Mouse (Mus musculus) B cell, adult 2 months (primary cell): ENCODE results near the gene Chst3.
A peak's percentile ranks its signal among the peaks of the same experiment; 100 is the strongest.
"Not testable (repeated sequence)": the region's sequence is repeated elsewhere in the genome, so short reads cannot be mapped to it uniquely, and the experiment has no call there.

Experiments used
- DNase-seq, 2 experiments: peaks; one replicate each; pipeline ENCODE4 v3.0.0; 2022

Gene Chst3

DNA sequence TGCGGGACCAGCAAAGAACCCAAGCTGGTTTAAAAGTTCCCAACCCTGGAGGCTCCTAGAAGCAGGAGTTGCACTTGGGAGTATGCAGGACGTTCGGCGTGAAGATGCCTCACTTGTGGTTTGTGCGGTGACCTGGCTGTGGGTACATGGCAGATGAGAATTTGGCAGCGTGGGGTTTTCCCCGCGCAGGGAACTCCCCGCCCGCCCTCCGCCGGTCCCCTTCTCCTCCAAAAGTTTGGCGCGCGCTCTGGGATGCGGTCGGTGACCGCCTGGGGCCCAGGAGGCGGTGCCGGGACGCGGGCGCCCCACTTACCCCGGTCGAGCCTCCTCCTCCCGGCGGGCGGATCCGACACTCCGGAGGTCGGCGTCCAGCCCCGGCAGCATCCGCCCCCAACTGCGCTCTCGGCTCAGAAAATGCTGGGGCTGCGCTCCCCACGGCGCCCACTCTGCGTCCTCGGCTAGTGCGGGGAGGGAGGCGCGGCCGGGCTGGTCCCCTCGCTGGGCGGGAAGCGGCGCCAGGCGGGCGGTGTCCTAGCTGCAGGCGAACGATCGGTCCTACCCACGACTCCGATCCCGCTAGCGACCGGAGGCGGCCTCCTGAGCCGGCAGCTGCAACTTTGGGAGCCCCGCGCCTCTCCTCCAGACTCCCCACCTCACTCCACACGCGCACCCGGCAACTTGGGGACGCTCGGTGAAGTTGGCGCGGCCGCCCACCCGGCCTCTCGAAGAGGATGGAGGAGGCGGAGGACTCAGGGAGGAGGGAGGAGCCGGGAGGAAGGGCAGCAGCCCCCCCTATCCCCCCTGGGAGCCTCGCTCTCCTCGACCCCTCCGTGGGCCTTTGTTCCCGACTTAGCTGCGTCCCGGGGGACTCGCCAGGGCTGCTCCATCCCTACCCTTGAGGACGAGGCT lies at the start of gene Chst3:
TSS of gene Chst3 (minus strand) at position 670 of the 909 bp plus-strand sequence.
- DNase-seq: peak; percentile 74 to 77

DNA sequence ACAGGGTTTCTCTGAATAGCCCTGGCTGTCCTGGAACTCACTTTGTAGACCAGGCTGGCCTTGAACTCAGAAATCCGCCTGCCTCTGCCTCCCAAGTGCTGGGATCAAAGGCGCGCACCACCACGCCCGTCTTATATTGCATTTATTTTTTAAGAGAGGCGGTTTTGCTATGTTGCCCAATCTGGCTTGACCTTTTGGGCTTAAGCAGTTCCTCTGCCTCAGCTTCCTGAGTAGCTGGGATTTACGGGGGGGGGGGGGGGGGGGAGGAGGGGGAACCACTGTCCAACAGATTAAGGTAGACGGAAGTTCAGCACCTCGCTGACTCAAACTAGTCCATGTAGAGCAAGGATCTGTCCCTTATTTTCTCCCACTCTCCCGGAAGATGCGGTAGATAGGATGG lies 49.7 kb upstream of the Chst3 start:
- DNase-seq: no peak

DNA sequence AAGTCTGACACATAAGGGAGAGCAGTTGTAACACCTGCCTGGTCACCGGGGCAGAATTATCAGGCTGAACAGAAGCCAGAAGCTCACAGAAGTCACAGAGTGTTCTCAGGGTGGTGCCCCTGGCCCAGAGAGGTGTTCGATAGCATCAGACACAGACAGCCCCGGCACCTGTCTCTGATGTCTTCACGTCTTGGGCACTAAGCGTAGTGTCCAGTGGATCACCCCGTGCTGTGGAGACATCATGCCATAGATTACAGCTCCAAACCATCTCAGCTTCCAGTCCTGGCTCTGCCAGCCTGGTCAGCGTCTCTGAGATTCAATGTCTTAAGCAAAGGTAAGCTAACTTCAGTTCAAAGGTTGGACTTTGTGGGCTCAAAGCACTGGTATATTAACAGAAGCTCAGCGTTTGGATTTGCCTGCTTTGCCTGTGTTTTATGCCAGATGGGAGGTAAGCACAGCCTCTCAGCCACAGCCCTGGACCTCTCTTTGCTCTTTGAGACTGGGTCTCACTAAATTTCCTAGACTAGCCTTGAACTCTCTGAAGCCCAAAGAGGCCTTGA lies 47.9 kb upstream of the Chst3 start:
- no peak for DNase-seq

DNA sequence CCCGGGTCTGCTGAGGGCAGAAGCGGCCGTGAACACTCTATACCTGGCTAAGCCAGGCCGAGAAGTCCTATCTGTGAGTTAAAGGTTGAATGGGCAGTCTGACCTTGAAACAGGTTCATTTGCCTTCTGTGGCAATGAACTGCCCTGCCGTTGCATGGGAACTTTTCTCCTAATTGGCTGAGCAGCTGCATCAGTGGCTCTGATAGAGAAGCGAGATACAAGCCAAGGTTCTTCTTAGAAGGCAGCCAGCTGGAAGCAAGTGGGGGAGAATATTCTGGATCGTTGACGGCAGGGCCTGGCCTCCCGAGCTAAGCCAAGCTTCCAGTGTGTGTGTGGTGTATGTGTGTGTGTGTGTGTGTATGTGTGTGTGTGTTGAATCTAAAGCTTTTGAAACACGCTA lies 46.2 kb upstream of the Chst3 start:
- no peak for DNase-seq

DNA sequence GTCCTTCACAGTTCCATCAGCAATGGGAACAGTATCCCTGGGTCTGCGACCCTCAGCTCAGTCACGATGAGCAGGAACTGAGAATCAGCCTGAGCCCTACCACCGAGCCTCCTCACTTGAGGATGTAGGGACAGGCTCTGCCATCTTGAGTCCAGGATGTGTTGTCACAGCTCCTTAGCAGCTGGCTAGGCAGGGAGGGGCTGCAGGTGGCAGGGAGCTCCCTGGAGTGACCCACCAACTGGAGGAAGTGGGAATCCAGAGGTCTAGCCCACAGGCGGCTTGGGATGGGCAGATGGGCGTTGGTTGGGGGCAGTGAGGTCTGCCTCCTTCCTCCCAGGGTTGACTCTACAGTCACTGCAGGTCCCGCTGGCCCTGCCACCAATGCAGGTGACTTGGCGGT lies 44.3 kb upstream of the Chst3 start:
- peak; percentile 37 to 42 for DNase-seq

DNA sequence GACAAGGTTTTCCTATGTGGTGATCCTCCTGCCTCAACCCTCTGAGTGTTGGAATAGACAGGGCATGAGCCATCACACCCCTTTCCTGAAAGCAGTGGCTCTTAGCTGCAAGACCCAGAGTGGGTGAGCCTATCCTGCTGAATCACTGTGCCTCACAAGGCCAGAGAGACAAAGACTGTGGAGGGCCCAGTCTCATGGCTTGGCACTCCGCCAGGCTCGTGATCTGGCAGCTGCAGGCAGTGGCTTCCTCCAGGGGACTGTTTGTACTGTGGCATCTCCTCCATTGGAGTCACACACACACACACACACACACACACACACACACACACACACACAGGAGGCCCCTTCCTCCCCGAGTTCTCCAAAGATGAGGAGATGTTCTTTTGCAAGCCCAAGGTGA lies 43.3 kb upstream of the Chst3 start:
- peak; percentile 81 to 84 for DNase-seq

DNA sequence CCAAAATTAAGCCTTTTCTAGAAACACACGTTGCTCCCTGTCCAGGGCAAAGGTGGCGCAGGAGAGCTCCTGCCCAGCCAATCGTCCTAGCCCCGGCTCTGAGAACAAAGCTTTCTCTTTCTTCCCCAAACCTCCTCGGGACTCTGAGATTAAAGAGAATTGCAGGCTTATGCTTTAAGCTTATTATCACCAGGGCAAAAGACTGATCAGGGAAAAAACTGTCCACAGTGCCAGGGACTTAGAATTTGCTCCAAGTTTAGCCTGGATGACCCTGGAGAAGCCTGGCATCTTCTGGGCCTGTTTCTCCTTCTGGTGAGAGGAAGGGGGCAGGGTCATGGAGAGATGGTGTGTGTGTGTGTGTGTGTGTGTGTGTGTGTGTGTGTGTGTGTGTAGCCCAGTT lies 42.5 kb upstream of the Chst3 start:
- DNase-seq: no peak

DNA sequence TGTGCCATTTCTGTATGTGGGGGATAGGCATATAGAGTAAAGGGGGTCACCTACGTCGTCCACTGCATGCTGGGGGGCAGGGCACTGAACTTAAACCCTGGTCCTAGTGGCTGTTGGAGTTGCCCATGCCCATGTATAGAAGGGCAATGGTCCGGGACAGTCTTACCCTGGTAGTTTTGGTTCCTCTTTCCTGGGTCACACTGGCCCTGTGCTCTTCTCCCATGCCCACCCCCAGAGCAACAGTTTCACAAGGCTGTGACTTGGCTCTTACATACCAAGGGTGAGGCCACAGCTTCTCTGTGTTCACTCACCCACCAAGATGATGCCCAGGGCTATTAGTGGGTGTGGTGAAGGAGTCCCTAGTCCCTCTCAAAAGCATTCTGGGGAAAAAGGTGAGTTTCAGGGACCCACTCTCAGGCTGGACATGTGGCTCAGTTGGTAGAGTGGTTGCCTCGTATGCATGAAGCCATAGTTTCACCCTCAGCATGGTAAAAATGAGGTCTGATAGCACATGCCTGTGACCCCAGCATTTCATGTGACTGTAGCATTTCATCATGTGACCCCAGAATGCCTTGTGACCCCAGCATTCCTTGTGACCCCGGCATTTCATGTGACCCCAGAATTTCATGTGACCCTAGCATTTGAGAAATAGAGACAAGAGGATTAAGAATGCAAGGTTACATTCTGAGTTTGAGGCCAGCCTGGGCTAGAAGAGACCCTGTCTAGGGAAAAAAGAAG lies 41.7 kb upstream of the Chst3 start:
- DNase-seq: peak; percentile 74 to 82

DNA sequence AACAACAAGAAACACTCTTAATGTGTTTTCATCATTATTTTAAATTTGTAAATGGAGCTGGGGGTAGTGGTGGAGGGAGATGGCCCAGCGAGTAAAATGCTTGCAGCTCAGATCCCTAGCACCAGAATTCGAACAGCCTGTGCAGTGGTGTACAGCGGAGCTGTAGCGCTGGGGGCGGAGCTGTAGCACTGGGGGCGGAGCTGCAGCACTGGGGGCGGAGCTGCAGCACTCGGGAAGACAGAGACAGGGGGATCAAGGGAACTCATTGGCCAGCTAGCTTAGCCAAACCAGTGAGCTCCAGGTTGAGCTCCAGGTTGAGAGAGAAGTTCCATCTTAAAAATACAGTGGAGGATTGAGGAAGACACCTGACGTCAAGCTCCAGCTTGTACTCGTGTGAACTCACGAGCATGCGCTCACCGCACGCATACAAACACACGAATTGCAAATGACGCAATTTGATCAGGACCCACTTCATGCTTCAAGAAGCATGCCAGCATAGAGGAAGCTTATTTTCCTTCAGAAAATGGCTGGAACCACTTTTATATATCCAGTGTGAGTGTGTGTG lies 38.3 kb upstream of the Chst3 start:
- DNase-seq: no peak

DNA sequence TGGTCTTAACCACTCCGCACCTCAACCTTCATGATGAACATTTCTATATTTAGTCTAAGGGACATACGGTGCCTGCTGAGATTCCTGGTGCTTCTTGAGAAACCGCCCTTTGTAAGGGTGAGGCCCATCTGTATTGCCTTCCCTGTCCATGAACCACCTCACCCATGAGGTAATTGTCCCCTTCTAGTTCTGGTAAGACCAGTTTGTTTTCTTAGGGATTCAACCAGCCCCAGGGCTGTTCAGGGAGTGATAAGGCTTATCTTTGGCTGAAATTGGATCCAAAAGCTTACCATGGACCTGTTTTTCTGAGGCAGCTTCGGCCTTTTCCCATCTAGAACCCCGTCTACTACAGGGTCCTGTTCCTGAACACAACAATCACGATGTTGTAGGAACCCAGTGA lies 37.0 kb upstream of the Chst3 start:
- DNase-seq: no peak

DNA sequence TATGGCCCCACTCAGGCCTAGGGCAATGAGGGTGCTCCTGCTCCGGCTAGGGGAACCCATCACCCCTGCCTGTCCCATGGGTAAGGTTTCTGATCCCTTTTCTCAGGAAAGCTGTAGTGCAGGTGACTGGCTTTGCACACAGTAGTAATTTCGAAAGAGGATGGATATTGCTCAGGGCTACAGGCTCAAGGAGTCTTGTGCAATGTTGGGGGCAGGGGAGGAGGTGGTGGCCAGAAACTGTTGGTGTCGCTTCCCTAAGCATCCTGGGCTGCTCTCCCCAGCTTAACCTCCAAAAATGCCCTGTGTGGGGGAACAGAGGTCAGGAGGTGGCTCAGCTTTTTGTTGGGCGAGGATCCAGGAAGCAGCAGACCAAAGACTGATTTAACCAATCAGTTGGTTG lies 33.5 kb upstream of the Chst3 start:
- no peak for DNase-seq

DNA sequence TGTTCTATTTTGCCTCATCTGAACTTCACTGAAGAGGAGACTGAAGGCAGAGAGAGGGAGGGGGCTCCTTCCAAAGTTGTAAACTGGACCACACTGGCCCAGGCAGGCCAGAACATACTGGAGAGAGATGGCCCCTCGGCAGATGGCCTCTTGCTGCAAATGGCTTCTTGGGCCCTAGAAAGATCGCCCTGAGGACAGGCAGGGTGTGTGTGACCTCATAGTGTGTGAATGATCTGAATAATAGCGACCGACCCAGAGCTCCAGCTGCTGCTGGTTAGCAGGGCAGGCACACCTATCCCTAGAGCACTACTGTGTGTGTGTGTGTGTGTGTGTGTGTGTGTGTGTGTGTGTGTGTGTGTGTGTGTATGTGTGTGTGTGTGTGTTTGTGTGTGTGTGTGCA lies 33.1 kb upstream of the Chst3 start:
- no peak for DNase-seq

DNA sequence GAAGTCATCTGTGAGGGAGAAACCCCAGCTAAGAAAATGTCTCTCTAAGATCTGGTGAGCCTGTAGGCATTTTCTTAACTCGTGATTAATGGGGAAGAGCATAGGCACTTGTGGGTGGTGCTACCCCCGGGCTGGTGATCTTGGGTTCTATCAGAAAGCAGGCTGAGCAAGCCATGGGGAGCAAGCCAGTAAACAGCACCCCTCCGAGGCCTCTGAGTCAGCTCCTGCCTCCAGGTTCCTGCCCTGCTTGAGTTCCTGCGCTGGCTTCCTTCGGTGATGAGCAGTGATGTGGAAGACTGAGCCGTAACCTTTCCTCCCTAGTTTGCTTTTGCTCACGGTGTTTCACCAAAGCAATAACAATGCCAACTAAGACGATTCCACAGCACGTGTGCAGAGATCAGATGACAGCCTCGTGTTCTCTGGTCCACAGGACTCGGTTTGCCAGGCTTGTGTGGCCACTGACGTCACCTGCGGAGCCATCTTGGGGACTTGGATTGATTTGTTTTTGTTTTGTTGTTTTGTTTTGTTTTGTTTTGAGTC lies 31.4 kb upstream of the Chst3 start:
- DNase-seq: peak; percentile 60 to 63

DNA sequence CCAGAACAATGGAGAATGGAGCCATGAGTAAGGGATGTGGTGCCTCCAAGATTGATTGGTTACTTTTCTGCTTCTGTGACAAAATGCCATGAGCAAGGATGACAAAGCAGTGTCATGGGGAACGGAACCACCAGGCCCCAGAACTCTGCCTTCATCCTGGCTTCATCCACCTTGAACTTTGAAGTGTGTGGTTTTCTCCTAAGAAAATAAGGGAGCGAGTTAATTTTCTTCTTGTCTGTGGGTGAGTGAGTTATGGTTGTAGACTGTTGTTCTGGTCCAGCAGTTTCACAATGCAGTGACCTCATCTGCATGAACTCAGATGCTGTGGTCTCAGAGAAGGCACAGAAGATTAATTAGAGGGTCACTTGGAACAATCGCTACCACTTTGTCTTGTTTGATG lies 29.3 kb upstream of the Chst3 start:
- not testable (repeated sequence) for DNase-seq

DNA sequence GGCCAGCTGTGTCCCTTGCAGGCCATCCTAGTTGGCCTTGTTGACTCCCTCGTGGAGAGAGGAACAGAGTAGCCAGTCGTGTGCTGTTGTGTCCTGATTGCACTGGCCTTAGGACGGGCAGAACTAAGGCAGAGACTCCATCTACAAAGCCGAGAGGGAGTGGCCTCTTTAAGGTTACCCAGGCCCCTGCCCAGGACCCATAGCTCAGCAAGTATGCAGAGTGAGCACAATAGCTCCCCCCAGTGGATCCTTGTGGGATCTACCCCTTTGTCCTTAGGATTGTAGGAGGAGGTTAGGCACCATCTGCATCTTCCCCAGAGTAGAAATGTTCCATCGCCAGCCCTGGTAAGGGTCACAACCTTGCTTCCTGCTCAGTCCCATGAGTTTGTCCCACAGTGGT lies 27.5 kb upstream of the Chst3 start:
- peak; percentile 83 to 85 for DNase-seq

DNA sequence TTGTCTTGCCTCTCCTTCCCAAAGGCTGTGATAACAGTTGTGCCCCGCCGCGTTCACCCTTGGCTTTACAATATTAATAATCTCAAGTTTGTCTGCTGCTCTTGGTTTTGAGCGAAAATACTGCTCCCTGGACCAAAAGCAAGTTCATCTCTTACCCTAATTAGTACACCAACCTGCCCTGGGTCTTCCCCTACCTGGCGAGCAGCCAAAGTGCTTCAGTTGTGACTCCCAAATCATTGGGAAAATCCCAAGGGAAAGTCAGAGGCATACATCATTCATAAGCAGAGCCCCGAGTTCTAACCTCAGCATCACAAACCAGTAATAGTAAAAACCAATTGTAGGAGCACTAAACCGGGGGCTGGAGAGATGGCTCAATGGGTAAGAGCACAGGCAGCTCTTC lies 26.6 kb upstream of the Chst3 start:
- DNase-seq: no peak

DNA sequence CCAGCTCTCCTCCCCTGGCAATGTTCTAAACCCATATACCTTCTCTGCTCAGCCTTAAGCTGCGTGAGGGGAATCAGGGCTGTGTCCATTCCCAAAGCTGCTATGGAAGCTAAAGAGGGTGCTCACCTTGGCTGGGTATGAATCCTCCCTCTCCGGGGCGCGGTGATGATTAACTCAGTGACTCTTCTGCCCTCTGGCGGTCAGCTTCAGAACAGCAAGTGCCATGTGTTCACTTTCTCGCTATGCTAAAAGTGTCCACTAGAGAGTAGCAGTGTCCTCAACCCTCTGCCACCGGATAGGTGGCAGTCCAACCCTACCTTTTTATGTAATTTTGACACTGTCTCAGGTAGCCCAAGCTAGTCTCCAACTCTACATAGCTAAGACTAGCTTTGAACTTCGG lies 26.0 kb upstream of the Chst3 start:
- DNase-seq: peak; percentile 95

DNA sequence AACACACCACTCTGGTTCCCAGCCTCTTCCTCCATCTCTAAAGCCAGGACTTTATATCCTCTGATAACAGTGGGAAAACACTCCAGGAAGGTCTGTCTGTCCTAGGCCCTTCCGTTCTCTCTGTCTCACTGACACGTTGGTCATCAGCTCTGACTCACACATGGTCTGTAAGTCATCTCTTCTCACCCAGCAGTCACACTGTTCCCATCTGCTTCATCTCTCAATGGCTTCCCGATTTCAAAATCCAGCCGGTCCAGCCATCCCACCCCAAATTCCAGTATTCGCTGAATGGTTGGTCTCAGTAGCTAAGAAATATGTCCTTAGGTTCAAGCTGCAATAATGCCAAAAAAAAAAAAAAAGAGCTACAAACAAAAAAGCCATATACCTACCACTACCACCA lies 24.9 kb upstream of the Chst3 start:
- no peak for DNase-seq

DNA sequence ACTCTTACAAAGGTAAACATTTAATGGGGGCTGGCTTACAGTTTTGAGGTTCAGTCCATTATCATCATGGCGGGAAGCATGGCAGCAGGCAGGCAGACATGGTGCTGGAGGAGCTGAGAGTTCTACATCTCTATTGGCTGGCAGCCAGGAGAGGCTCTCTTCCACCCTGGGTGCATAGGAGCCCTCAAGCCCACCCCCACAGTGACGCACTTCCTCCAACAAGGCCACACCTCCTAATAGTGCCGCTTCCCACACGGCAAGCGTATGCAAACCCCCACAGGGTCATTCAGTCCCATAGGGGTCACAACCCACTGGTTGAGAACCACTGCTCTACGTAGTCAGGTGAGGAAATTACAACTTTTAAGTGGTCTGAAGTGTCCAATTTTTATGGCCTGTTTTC lies 21.4 kb upstream of the Chst3 start:
- no peak for DNase-seq

DNA sequence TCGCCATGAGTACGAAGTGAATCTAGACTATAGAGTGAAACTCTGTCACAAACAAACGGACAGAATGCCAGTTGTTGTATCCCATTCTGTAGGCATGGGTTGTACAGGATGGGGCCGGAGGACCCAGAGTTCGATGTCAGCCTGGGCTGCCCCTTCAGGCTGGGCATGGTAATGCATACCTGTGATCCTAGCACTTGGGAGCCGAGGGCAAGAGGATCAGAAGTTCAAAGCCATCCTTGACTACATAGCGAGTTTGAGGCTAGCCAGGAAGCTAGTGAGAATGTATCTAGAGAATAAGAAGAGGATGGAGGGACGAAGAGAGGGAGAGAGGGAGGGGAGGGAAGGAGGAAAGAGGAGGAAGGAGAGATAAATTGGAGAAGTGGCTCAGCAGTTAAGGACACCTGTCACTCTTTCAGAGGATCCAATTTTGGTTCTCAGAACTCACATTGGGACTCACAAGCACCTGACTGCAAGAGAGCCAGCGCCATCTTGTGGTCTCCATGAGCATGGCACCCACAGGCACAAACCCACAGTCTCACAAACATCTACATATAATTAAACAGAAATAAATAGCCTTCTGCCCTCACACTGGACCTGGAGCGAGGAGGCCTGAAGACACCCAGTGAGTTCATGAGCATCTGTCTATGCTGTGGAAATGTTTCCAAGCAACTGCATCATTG lies 18.6 kb upstream of the Chst3 start:
- peak; percentile 86 to 87 for DNase-seq

DNA sequence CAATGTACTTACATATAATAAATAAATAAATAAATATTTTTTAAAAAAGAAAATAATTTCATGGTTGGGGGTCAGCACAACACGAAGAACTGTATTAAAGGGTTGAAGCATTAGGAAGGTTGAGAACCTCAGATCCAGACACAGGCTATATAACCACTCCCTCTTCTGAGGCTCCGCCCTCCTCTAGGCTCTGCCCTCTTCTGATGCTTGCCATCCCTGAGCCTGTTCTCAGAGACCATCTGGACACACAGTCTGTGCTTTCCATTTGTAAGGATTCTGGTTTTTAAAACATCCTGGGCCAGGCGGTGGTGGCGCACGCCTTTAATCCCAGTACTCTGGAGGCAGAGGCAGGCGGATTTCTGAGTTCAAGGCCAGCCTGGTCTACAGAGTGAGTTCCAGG lies 16.8 kb upstream of the Chst3 start:
- DNase-seq: not testable (repeated sequence)

DNA sequence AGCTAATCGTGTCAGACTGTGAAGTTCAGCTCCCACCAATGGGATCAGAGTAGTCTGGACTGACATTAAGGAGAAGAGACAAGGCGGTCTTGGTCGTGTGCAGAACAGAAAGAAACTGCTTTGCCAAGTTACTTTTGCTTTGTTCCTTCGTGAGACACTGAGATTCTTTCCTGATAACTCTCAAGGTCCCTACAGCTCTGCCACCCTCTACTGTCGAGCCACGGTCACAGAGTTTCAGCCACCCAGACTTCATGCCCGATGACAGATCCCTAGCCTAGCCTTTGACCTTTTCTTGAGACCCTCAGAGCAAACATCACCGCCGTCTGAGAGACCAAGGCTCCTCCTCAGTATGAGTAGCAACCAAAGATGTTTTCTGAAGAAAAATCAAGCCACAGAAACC lies 14.9 kb upstream of the Chst3 start:
- DNase-seq: no peak
